Mouse (Mus musculus) embryonic facial prominence, embryonic 13.5 days (tissue): ENCODE results near the gene Nat14. TPM values are rescaled to one million over a fixed set of nuclear protein-coding genes. Genes with fewer than 3 reads are reported as not detected.

Source experiments
- ATAC-seq: fragments of 200-750 bp; cut with Nextera tagmentation; 2 replicates; pipeline ENCODE4 v1.8.0; 2017; ENCODE audit warnings: low read depth; ENCODE audit not compliant: insufficient number of reproducible peaks, insufficient read depth, low FRiP score, low TSS enrichment
- H3K27ac ChIP-seq: fragments of 300-500 bp; sonication (generic); 2 replicates; pipeline ENCODE4 v1.5.1; 2015; ENCODE audit warnings: moderate library complexity, mild to moderate bottlenecking, inconsistent platforms
- H3K27me3 ChIP-seq: fragments of 300-500 bp; sonication (generic); 2 replicates; pipeline ENCODE4 v1.6.1; 2015; ENCODE audit warnings: mild to moderate bottlenecking, inconsistent platforms
- H3K36me3 ChIP-seq: fragments of 300-500 bp; sonication (generic); 2 replicates; pipeline ENCODE4 v1.6.1; 2015; ENCODE audit warnings: mild to moderate bottlenecking, inconsistent platforms
- H3K4me1 ChIP-seq: fragments of 300-500 bp; sonication (generic); 2 replicates; pipeline ENCODE4 v1.6.1; 2015; ENCODE audit warnings: inconsistent platforms
- H3K4me2 ChIP-seq: fragments of 300-500 bp; sonication (generic); 2 replicates; pipeline ENCODE4 v1.6.1; 2015; ENCODE audit warnings: moderate library complexity, mild to moderate bottlenecking, inconsistent platforms
- H3K4me3 ChIP-seq: fragments of 300-500 bp; sonication (generic); 2 replicates; pipeline ENCODE4 v1.5.1; 2015; ENCODE audit warnings: mild to moderate bottlenecking, inconsistent platforms
- H3K9ac ChIP-seq: fragments of 300-500 bp; sonication (generic); 2 replicates; pipeline ENCODE4 v1.6.1; 2015; ENCODE audit warnings: mild to moderate bottlenecking, inconsistent platforms
- H3K9me3 ChIP-seq: fragments of 300-500 bp; sonication (generic); 2 replicates; pipeline ENCODE4 v1.6.1; 2016; ENCODE audit warnings: inconsistent platforms
- WGBS: fragments of 180-500 bp; shearing (Covaris S2); methylation state at CpG from one replicate; pipeline ENCODE4 v1.1.7; 2015; ENCODE audit warnings: mixed read lengths; 5-methylcytosine and 5-hydroxymethylcytosine counted together
- polyA plus RNA-seq: library from polyadenylated mRNA; unstranded; fragments of >200 nt; fragmentation: Nextera tagmentation; extraction: Ambion mirVana; gene quantifications from 2 replicates; pipeline ENCODE4 v1.2.1, GENCODE M21; 2015

Gene Nat14
- polyA plus RNA-seq, 1 experiment from 2014 or later = 3.3 TPM

DNA sequence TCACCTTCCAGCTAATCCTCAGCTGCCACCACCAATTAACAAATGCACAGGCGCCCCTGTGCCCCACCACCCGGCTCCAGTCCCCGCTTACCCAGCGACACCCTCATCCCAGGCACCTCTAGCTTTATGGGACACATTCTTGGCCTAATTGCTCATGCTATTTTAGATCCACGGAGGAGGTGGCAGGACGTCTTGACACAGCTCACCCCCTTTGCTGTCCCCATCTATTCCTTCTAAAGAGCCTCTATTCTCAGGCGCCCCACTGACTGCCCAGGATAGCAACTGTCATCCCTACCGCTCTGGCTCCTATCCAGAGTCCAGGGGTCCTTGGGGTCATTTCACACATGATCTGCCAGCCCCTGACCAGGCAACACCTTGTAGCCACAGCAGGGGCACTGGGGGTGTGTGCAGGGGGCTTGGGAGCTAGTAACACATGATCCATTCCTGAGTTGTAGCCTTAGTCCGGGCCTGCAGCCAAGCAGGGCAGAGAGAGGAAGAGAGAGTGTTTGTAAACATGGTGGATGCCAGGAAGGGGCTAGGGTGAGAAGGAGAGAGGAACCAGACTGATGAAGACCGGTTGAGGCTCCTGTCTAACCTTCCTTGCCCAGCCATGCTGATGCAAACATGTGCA lies 32.1 kb downstream of the Nat14 start:
- Histone ChIP-seq H3K27ac (no peak overlapping the region), H3K9me3 (no peaks in the 10 kb centered on the region), H3K4me1 (no peaks in the 10 kb centered on the region), H3K36me3 (no peaks in the 10 kb centered on the region), H3K4me2 (no peak overlapping the region), H3K27me3 (peaks cover 6% of the 10 kb centered on the region; the same call in 1 of the 2 replicates), H3K4me3 (no peak overlapping the region), H3K9ac (no peak overlapping the region)
- ATAC-seq = no peak
- WGBS = 32% methylated on average over 10 of the region's 10 CpGs

DNA sequence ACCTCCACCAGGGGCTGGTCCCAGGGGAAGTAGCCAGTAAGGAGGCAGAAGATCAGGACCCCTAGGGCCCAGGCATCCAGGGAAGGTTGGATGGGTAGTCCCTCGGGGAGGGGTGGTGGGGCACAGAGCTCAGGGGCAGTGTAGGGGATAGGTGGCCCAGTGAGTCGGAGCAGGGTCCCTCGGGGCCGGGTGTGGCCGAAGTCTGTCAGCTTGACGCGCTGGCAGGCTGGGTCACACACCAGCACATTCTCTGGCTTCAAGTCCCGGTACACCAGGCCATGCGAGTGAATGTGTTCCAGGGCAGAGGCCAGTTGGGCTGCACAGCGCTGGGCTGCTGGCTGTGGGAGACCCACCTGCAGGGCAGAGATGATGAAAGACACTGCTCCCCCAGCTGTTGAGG lies 35.5 kb downstream of the Nat14 start:
- Histone ChIP-seq H3K4me1 (no peaks in the 10 kb centered on the region), H3K4me2 (no peak overlapping the region), H3K27ac (no peak overlapping the region), H3K36me3 (no peaks in the 10 kb centered on the region), H3K9ac (0 out of 2 replicates have a peak overlapping the region, but pooled peaks have one; percentile 36), H3K4me3 (no peak overlapping the region), H3K9me3 (no peaks in the 10 kb centered on the region), H3K27me3 (peaks cover 6% of the 10 kb centered on the region; the same call in 1 of the 2 replicates)
- 77% methylated on average over 10 of the region's 10 CpGs for WGBS
- no peak; the same call in 1 of the 2 replicates for ATAC-seq

DNA sequence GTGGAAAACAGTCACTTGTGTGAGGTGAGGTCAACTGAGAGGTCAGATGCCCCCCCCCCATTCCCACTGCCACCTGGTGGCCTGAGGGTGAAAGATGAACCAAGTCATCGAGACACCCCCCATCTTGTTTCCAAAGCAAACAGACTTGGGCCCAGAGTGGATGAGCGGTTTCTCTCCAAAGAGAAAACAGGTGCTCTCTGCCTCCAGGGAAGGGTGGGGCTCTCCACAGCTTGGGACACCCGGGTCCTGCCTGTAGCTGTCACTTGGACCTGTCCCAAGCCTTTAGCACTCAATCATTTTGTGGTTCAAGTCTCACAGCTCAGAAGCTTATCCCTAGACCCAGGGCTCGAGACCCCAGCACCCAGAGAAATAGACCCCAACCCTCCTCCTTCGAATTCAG lies 41.7 kb downstream of the Nat14 start:
- no peak for ATAC-seq
- Histone ChIP-seq H3K9me3 (no peaks in the 10 kb centered on the region), H3K27ac (no peak overlapping the region), H3K36me3 (no peaks in the 10 kb centered on the region), H3K27me3 (no peaks in the 10 kb centered on the region; the same call in 1 of the 2 replicates), H3K9ac (no peak overlapping the region), H3K4me1 (no peaks in the 10 kb centered on the region), H3K4me2 (no peak overlapping the region), H3K4me3 (no peak overlapping the region)
- 57% methylated on average over 5 of the region's 5 CpGs for WGBS

DNA sequence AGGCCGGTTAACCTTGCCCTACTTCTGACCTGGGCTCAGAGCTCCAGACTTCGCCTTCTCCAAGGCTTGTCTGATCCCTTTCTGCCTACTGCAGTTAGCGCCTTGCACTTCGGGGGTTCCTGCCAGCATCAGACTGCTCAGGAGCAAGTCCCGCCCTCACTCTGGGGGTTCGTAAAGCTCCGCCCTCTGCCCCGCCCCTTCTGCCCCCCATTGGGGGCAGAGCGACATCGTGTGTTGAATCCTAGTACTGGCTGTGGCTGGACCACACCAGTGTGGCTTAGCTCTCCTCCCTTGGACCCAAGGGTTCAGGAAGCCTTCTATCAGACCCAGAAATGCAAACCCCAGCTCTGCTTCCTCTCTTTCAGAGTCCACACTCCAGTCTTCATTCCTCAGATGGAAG lies 42.4 kb downstream of the Nat14 start, which contains the start of gene Sbk2:
Gene Sbk2, minus strand, starts transcription at position 135 of the 400 bp plus-strand sequence.
- H3K27ac ChIP-seq = no peak within 1 kb of the TSS
- H3K9me3 ChIP-seq = no peaks in the 10 kb centered on the region
- 0 out of 2 replicates have a peak within 1 kb of the TSS, but pooled peaks have one; percentile 12 for H3K4me3 ChIP-seq
- H3K27me3 ChIP-seq = no peaks in the 10 kb centered on the region; the same call in 1 of the 2 replicates
- no peaks in the 10 kb centered on the region for H3K4me1 ChIP-seq
- H3K9ac ChIP-seq = no peak within 1 kb of the TSS
- peak within 1 kb of the TSS; percentile 38 for H3K4me2 ChIP-seq
- no peak; the same call in 1 of the 2 replicates for ATAC-seq
- H3K36me3 ChIP-seq = no peaks in the 10 kb centered on the region
- WGBS = 5% methylated on average over 10 of the region's 10 CpGs

DNA sequence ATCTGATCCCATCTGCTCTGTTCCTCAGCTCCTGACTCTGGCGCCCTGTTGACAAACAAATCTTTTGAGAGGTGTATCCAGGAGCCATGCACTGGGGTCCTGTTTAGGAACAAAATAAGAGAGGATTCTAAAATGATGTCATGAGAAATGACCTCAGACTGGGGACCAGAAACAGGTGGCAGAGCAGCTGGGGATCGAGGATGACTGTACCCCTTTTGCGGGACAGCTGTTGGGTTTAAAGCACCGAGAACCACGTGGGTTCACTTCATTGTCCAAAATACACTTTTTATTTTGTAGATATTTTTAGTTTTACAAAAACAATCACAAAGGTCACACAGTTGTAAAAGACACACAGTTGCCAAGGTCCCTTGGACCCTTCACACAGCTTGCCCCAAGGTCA lies 43.2 kb downstream of the Nat14 start:
- Histone ChIP-seq H3K4me2 (no peak overlapping the region), H3K4me1 (no peaks in the 10 kb centered on the region), H3K4me3 (no peak overlapping the region), H3K9me3 (no peaks in the 10 kb centered on the region), H3K27me3 (no peaks in the 10 kb centered on the region; the same call in 1 of the 2 replicates), H3K9ac (no peak overlapping the region), H3K27ac (no peak overlapping the region), H3K36me3 (no peaks in the 10 kb centered on the region)
- 84% methylated on average over 5 of the region's 5 CpGs for WGBS
- no peak for ATAC-seq

DNA sequence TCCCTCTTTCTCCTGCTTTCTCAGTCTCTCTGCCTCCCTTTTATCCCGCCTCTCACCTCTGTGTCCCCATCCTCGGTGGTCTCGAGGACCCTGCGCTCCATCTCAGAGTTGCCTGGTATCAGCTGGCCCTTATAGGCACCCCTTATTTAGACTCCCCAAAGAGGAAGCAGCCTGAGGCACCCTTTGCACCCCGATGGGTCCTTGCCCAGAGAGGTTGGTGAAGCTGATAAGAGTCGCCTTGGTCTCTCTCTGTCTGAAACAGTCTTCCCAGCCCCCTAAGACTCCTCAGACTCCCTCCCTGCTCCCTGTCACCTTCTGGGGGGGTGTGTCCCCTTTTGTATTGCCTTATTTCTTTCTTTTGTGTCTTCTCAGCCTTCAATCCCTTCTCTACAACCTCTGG lies 49.2 kb downstream of the Nat14 start, which contains the start of gene Sbk3:
Gene Sbk3, minus strand, starts transcription at position 101 of the 400 bp plus-strand sequence.
- ATAC-seq = no peak
- no peak within 1 kb of the TSS for H3K9ac ChIP-seq
- 43% methylated on average over 6 of the region's 6 CpGs for WGBS
- no peaks in the 10 kb centered on the region for H3K36me3 ChIP-seq
- H3K27ac ChIP-seq = no peak within 1 kb of the TSS
- no peaks in the 10 kb centered on the region for H3K4me1 ChIP-seq
- no peak within 1 kb of the TSS for H3K4me2 ChIP-seq
- no peaks in the 10 kb centered on the region; the same call in 1 of the 2 replicates for H3K27me3 ChIP-seq
- no peaks in the 10 kb centered on the region for H3K9me3 ChIP-seq
- no peak within 1 kb of the TSS for H3K4me3 ChIP-seq

DNA sequence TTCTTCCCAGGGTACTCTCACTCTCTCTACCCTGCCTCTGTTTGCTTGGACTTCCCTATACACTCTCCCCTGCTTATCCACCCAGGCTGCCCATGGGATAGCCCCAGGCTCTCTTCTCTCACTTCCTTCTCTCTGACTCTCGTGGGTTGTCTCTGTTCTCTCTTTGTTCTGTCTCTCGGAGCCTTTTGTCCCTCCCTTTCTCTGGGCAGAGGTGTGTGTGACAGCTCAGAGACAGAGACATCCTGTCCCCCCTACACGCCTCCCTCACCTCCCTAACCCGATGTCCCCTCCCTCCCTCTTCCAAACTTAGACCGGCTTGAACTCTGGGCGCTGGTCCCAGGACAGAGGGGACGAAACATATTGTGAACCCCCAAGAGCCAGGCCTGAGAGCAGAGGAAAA lies 49.9 kb downstream of the Nat14 start:
- Histone ChIP-seq H3K4me3 (no peak overlapping the region), H3K4me1 (no peaks in the 10 kb centered on the region), H3K27ac (no peak overlapping the region), H3K4me2 (no peak overlapping the region), H3K9me3 (0 out of 2 replicates have a peak, but pooled peaks cover under 1% of the 10 kb centered on the region), H3K27me3 (no peaks in the 10 kb centered on the region; the same call in 1 of the 2 replicates), H3K36me3 (no peaks in the 10 kb centered on the region), H3K9ac (no peak overlapping the region)
- WGBS = 22% methylated on average over 7 of the region's 7 CpGs
- no peak for ATAC-seq

DNA sequence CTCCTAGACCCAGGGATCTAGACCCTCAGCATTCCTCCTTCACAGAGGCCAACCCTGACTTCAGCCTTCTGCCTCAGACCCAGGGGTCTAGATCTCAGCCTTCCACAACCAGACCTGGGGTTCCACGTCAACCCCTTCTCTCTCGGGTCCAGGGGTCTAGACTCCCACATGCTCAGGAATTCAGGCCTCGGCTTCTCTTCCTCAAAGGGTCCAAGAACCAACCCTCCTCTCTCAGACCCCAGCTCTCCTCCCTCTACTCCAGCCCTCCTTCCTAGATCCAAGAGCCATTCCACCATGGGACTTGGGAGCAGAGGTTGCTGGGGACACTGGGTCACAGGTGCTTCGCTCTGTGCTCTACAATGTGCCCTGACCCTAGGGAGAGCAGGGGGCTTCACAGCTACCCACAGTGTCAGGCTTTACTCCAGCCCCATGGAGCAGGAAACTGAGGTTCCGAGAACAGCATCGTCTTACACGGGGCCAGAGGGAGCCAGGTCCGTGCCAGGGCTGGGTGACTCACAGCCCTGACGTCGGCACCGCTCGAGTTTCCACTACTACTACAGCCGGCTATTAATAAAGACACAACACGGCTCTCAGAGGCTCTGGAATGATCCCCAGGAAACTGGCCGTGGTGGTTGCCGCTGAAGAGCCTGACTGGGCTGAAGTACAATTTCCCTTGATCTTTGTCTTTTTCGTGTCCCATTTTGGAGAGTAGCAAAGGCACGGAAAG lies 50.7 kb downstream of the Nat14 start:
- no peak overlapping the region for H3K27ac ChIP-seq
- H3K4me3 ChIP-seq = no peak overlapping the region
- no peaks in the 10 kb centered on the region for H3K4me1 ChIP-seq
- peaks cover 4% of the 10 kb centered on the region; the same call in 1 of the 2 replicates for H3K9me3 ChIP-seq
- no peak overlapping the region for H3K4me2 ChIP-seq
- no peaks in the 10 kb centered on the region; the same call in 1 of the 2 replicates for H3K27me3 ChIP-seq
- H3K9ac ChIP-seq = no peak overlapping the region
- no peaks in the 10 kb centered on the region for H3K36me3 ChIP-seq
- ATAC-seq = no peak
- 72% methylated on average over 18 of the region's 18 CpGs for WGBS

Other genes with a start within 250 kb of the Nat14 start
- gene Hspbp1, start 237.0 kb upstream of the Nat14 start, polyA plus RNA-seq = 78.4 and 92.3 TPM in 2 replicates
- 2.7 and 3.1 TPM in 2 replicates for gene Brsk1, start 231.4 kb upstream of the Nat14 start, polyA plus RNA-seq
- 0.24 and 0.45 TPM in 2 replicates for gene Tmem150b, start 196.8 kb upstream of the Nat14 start, polyA plus RNA-seq
- gene Kmt5c, start 181.9 kb upstream of the Nat14 start, polyA plus RNA-seq = 62.0 and 64.3 TPM in 2 replicates
- 53.3 and 75.6 TPM in 2 replicates for gene Cox6b2, start 168.9 kb upstream of the Nat14 start, polyA plus RNA-seq
- not detected in 2 replicates for gene Fam71e2, start 150.7 kb upstream of the Nat14 start, polyA plus RNA-seq
- not detected in 2 replicates for gene Il11, start 139.2 kb upstream of the Nat14 start, polyA plus RNA-seq
- not detected in 2 replicates for gene Tmem190, start 139.1 kb upstream of the Nat14 start, polyA plus RNA-seq
- 6.3 and 7.2 TPM in 2 replicates for gene Tmem238, start 132.4 kb upstream of the Nat14 start, polyA plus RNA-seq
- gene Rpl28, start 129.2 kb upstream of the Nat14 start, polyA plus RNA-seq = 335 and 398 TPM in 2 replicates
- gene Ube2s, start 109.4 kb upstream of the Nat14 start, polyA plus RNA-seq = 347 and 400 TPM in 2 replicates
- gene Shisa7, start 77.3 kb upstream of the Nat14 start, polyA plus RNA-seq = 0.39 and 0.63 TPM in 2 replicates
- gene Isoc2b, start 51.8 kb upstream of the Nat14 start, polyA plus RNA-seq = 5.9 and 6.5 TPM in 2 replicates
- 1.3 TPM in 2 replicates for gene Isoc2a, start 44.9 kb upstream of the Nat14 start, polyA plus RNA-seq
- gene Gm36210, start 15.5 kb upstream of the Nat14 start, polyA plus RNA-seq = 0.15 TPM in 1 of 2 replicates, not detected in the other
- 4.3 and 4.8 TPM in 2 replicates for gene Zfp628, start 6.8 kb upstream of the Nat14 start, polyA plus RNA-seq
- gene Ssc5d, start 3.8 kb downstream of the Nat14 start, polyA plus RNA-seq = 0.51 and 0.62 TPM in 2 replicates
- gene Sbk2, start 42.4 kb downstream of the Nat14 start, polyA plus RNA-seq = 0.18 TPM in 1 of 2 replicates, not detected in the other
- gene Sbk3, start 49.1 kb downstream of the Nat14 start, polyA plus RNA-seq = 0.08 TPM in 1 of 2 replicates, not detected in the other
- gene Zfp579, start 74.1 kb downstream of the Nat14 start, polyA plus RNA-seq = 38.4 and 42.0 TPM in 2 replicates
- 10.3 and 12.0 TPM in 2 replicates for gene Zfp524, start 92.4 kb downstream of the Nat14 start, polyA plus RNA-seq
- 45.7 and 47.9 TPM in 2 replicates for gene Fiz1, start 92.7 kb downstream of the Nat14 start, polyA plus RNA-seq
- 1.2 TPM in 1 of 2 replicates, not detected in the other for gene Gm44973, start 93.5 kb downstream of the Nat14 start, polyA plus RNA-seq
- gene Zfp865, start 98.3 kb downstream of the Nat14 start, polyA plus RNA-seq = 7.7 and 7.9 TPM in 2 replicates
- 46.1 and 55.4 TPM in 2 replicates for gene Ccdc106, start 98.5 kb downstream of the Nat14 start, polyA plus RNA-seq
- not detected in 2 replicates for gene 4632433K11Rik, start 112.1 kb downstream of the Nat14 start, polyA plus RNA-seq
- gene Zfp784, start 116.4 kb downstream of the Nat14 start, polyA plus RNA-seq = 5.6 and 5.9 TPM in 2 replicates
- 44.7 and 45.9 TPM in 2 replicates for gene Zfp580, start 129.5 kb downstream of the Nat14 start, polyA plus RNA-seq
- gene U2af2, start 140.1 kb downstream of the Nat14 start, polyA plus RNA-seq = 137 and 155 TPM in 2 replicates
- gene Epn1, start 158.2 kb downstream of the Nat14 start, polyA plus RNA-seq = 63.8 and 70.5 TPM in 2 replicates
- gene Rfpl4, start 194.9 kb downstream of the Nat14 start, polyA plus RNA-seq = not detected in 2 replicates
- 0.35 and 0.80 TPM in 2 replicates for gene Rasl2-9, start 203.9 kb downstream of the Nat14 start, polyA plus RNA-seq
- 0.03 TPM in 1 of 2 replicates, not detected in the other for gene Vmn1r55, start 227.6 kb downstream of the Nat14 start, polyA plus RNA-seq